14 mouse cellular contexts compared by ENCODE assay signal in genomic region chr5:100237674-100238278, GRCm38 (mm10).
"Had no signal": no experiment of that assay in that cellular context is flagged by ENCODE, and none has a peak within 500 bp of the region (broad histone marks: within the 10 kb centered on the region; RNA-seq: fewer than 3 reads in every experiment).

No protein-coding gene starts in this region.

- H3K27ac ChIP-seq: kidney, postnatal 0 days; layer of hippocampus, adult 2 months; limb, embryonic 12.5 days; limb, embryonic 15.5 days; liver, embryonic 14.5 days; macrophage; midbrain, embryonic 10.5 days; midbrain, embryonic 13.5 days had no signal

- H3K27me3 ChIP-seq: limb, embryonic 12.5 days; limb, embryonic 15.5 days; megakaryocyte, embryonic 14.5 days; midbrain, embryonic 13.5 days had no signal

- H3K36me3 ChIP-seq: limb, embryonic 12.5 days; limb, embryonic 15.5 days; midbrain, embryonic 10.5 days; midbrain, embryonic 13.5 days had no signal

- H3K4me1 ChIP-seq: limb, embryonic 12.5 days; limb, embryonic 15.5 days; midbrain, embryonic 13.5 days had no signal

- H3K4me3 ChIP-seq: layer of hippocampus, adult 2 months; limb, embryonic 12.5 days; limb, embryonic 15.5 days; midbrain, embryonic 10.5 days; midbrain, embryonic 13.5 days; myocyte had no signal

- H3K9me3 ChIP-seq: limb, embryonic 15.5 days; midbrain, embryonic 10.5 days; midbrain, embryonic 13.5 days had no signal

- H3K9ac ChIP-seq: limb, embryonic 12.5 days; limb, embryonic 15.5 days; liver, embryonic 14.5 days; liver, postnatal 0 days; lung, embryonic 14.5 days; midbrain, embryonic 13.5 days had no signal

- DNase-seq: layer of hippocampus, adult 9-11 months; liver, postnatal 0 days; lung, embryonic 14.5 days; thymus, postnatal 25 days had no signal
